Mouse (Mus musculus): ENCODE measurements around the gene Hnrnpr.

- TF ChIP-seq EP300 (IDR thresholded peaks at IDR 0.05; ENCODE audit: low read depth) (no peak), CTCF (IDR thresholded peaks at IDR 0.05; ENCODE audit: low read depth) (no peak)
These were observed 38.9 kb downstream of the Hnrnpr start for GRCm38 (mm10) chr4:136349616-136350015.

All from liver, embryonic 14.5 days (tissue).